ENCODE assay signal across 8 mouse cellular contexts in the genomic region with DNA sequence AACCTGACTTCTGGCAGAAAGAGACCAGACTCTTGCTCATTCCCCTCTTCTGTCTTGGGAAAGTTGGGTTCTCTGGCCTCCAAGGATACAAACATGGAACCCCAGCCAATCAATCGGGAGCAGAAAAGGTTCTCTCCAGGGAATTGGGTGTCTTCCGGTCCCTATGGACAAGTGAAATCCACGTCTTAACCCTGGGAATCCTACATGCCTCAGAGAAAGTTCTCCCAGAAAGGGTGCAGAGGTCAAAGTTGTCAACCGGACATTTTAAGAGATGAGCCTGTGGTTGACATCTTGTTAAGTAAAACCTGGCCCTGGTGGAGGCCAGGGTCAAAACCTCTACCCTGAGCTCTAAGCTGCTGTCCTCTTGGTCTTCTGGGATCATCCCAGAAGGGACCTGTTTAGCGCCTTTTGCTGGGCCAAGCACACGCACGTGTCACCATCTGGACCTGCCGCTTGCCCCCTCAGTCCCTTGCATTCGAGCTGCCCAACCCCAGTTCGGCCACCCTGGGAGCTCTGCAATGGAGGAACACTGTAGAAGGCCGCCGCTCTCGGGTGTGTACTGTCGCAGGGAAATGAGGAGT. TPM values are rescaled to one million over a fixed set of nuclear protein-coding genes. Genes with fewer than 3 reads are reported as not detected.
DNase-seq lines count a peak whose midpoint lies in the region; ATAC-seq and TF ChIP-seq lines count a peak whose summit lies in the region.

No protein-coding gene starts in this region.

- H3K4me1 ChIP-seq in heart, embryonic 15.5 days (replicated peaks): peaks cover 20% of the 10 kb centered on the region
- H3K4me1 ChIP-seq in embryonic facial prominence, embryonic 13.5 days: peaks cover 18% of the 10 kb centered on the region
- peaks cover 6% of the 10 kb centered on the region; the same call in 1 of the 2 replicates for H3K4me1 ChIP-seq in limb, embryonic 11.5 days (ENCODE audit: control insufficient read depth, insufficient read depth, low read length)
- peaks cover 19% of the 10 kb centered on the region for H3K4me1 ChIP-seq in olfactory bulb, adult 2 months (ENCODE audit: control insufficient read depth, insufficient read depth, low read length)

- H3K4me2 ChIP-seq in heart, embryonic 15.5 days: peak overlapping the region; percentile 99
- H3K4me2 ChIP-seq in embryonic facial prominence, embryonic 13.5 days: peak overlapping the region; percentile 98
- peak overlapping the region; percentile 98 for H3K4me2 ChIP-seq in limb, embryonic 11.5 days (ENCODE audit: low read depth, severe bottlenecking)

- peak overlapping the region; percentile 63; the same call in 1 of the 2 replicates for H3K9ac ChIP-seq in heart, embryonic 15.5 days
- H3K9ac ChIP-seq in embryonic facial prominence, embryonic 13.5 days: peak overlapping the region; percentile 75
- no peak overlapping the region for H3K9ac ChIP-seq in limb, embryonic 11.5 days (ENCODE audit: low read length)

- peaks cover 74% of the 10 kb centered on the region for H3K27me3 ChIP-seq in heart, embryonic 15.5 days
- H3K27me3 ChIP-seq in embryonic facial prominence, embryonic 13.5 days: peaks cover 78% of the 10 kb centered on the region
- H3K27me3 ChIP-seq in limb, embryonic 11.5 days (ENCODE audit: control insufficient read depth, insufficient read depth, low read length): peaks cover 36% of the 10 kb centered on the region

- H3K9me3 ChIP-seq in heart, embryonic 15.5 days (replicated peaks): no peaks in the 10 kb centered on the region
- H3K9me3 ChIP-seq in embryonic facial prominence, embryonic 13.5 days: no peaks in the 10 kb centered on the region
- H3K9me3 ChIP-seq in limb, embryonic 11.5 days (ENCODE audit: control insufficient read depth, low read length): no peaks in the 10 kb centered on the region

- no peaks in the 10 kb centered on the region for H3K36me3 ChIP-seq in heart, embryonic 15.5 days
- H3K36me3 ChIP-seq in embryonic facial prominence, embryonic 13.5 days: no peaks in the 10 kb centered on the region
- H3K36me3 ChIP-seq in limb, embryonic 11.5 days (ENCODE audit: control insufficient read depth, insufficient read depth, low read length): no peaks in the 10 kb centered on the region

- WGBS in heart, embryonic 15.5 days: 14% methylated on average over 14 of the region's 14 CpGs
- 13% methylated on average over 14 of the region's 14 CpGs for WGBS in embryonic facial prominence, embryonic 13.5 days
- 9% methylated on average over 14 of the region's 14 CpGs for WGBS in limb, embryonic 11.5 days
- WGBS in olfactory bulb, adult 2 months: 41% methylated on average over 14 of the region's 14 CpGs

- no peak overlapping the region for H3K27ac ChIP-seq in heart, embryonic 15.5 days
- H3K27ac ChIP-seq in embryonic facial prominence, embryonic 13.5 days: no peak overlapping the region
- no peak overlapping the region for H3K27ac ChIP-seq in limb, embryonic 11.5 days (replicated peaks; ENCODE audit: low read depth, low read length)
- no peak overlapping the region for H3K27ac ChIP-seq in olfactory bulb, adult 2 months (ENCODE audit: insufficient read depth, low read depth, low read length)

- DNase-seq in heart, postnatal 25 days (ENCODE audit: low spot score): no peak
- DNase-seq in limb, embryonic 11.5 days (ENCODE audit: low spot score): peak; percentile 48
- no peak for DNase-seq in cerebellum, postnatal 10 days
- DNase-seq in spleen, postnatal 14 days (ENCODE audit: low spot score in 2 of 2): no peak
- no peak for DNase-seq in right cerebral cortex, postnatal 25 days

- no peak for ATAC-seq in heart, embryonic 15.5 days (replicated peaks; ENCODE audit: insufficient number of reproducible peaks, insufficient read depth, low FRiP score, low read depth)
- no peak for ATAC-seq in embryonic facial prominence, embryonic 13.5 days (ENCODE audit: insufficient number of reproducible peaks, insufficient read depth, low FRiP score, low TSS enrichment, low read depth)
- 0 out of 2 replicates have a peak, but pooled peaks have one; percentile 19 for ATAC-seq in limb, embryonic 11.5 days (ENCODE audit: insufficient number of reproducible peaks, low FRiP score, low TSS enrichment, low read depth)

- no peak for TF ChIP-seq CTCF in olfactory bulb, adult 2 months (IDR thresholded peaks at IDR 0.05; ENCODE audit: insufficient read depth, low read depth, low read length)

- peak overlapping the region; percentile 71 for H3K4me3 ChIP-seq in heart, embryonic 15.5 days
- peak overlapping the region; percentile 68 for H3K4me3 ChIP-seq in embryonic facial prominence, embryonic 13.5 days
- H3K4me3 ChIP-seq in limb, embryonic 11.5 days (ENCODE audit: low read depth, low read length): peak overlapping the region; percentile 50
- H3K4me3 ChIP-seq in olfactory bulb, adult 2 months (ENCODE audit: insufficient read depth, low read depth, low read length): peak overlapping the region; percentile 90

- intact Hi-C loops in heart, postnatal 25 days (cut with DNase I): no loop called here

- no peak for TF ChIP-seq POLR2A in olfactory bulb, adult 2 months (IDR thresholded peaks at IDR 0.05; ENCODE audit: insufficient read depth, low read depth, low read length)

RNA-seq across cellular contexts. Expression of a gene that starts 1.9 kb away (rescaled TPM):
- 8.0 and 12.9 TPM in 2 replicates for polyA plus RNA-seq in heart, embryonic 15.5 days (2015; fragmentation: Nextera tagmentation; extraction: Ambion mirVana)
- total RNA-seq in heart, postnatal 25 days (2021): 10 to 100 TPM; 24.0 to 24.5 TPM
- 18.0 and 20.2 TPM in 2 replicates for polyA plus RNA-seq in embryonic facial prominence, embryonic 13.5 days (2015; fragmentation: Nextera tagmentation; extraction: Ambion mirVana)
- polyA plus RNA-seq in limb, embryonic 11.5 days (2014; fragmentation: Nextera tagmentation; extraction: Ambion mirVana): 12.3 and 15.6 TPM in 2 replicates
- 495 and 851 TPM in 2 replicates for polyA plus RNA-seq in olfactory bulb, adult 2 months (2012; ENCODE audit: insufficient read depth, insufficient read length, low replicate concordance, missing spikeins)

Comparison
In these comparisons a context has a peak if more than half of its experiments do, and no peak if none do; other contexts are left out.
1. RNA of a gene that starts 1.9 kb away (polyA plus RNA-seq): 495 to 851 TPM in olfactory bulb, adult 2 months; 18.0 to 20.2 TPM in embryonic facial prominence, embryonic 13.5 days, 12.3 to 15.6 TPM in limb, embryonic 11.5 days and 8.0 to 12.9 TPM in heart, embryonic 15.5 days; every median in the first group is over 10 times any median in the second.
2. Peak in every context shown above with its lines, with median percentiles within 50 percentile points of each other: H3K4me2 ChIP-seq and H3K4me3 ChIP-seq.